Mouse (Mus musculus) hindbrain, embryonic 10.5 days (tissue): ENCODE measurements around the gene Rnf135. TPM values are rescaled to one million over a fixed set of nuclear protein-coding genes. Genes with fewer than 3 reads are reported as not detected.
A peak's percentile ranks its signal among the peaks of the same experiment; 100 is the strongest.

Source experiments
- DNase-seq: peaks from one replicate; pipeline ENCODE4 v3.0.0-alpha.2; 2017; ENCODE audit warnings: low spot score
- H3K27ac ChIP-seq: fragments of 300-500 bp; sonication (generic); 2 replicates; pipeline ENCODE4 v1.5.1; 2016; ENCODE audit warnings: mild to moderate bottlenecking, moderate library complexity
- H3K27me3 ChIP-seq: fragments of 300-500 bp; sonication (generic); 2 replicates; pipeline ENCODE4 v1.6.1; 2016; ENCODE audit warnings: mild to moderate bottlenecking; ENCODE audit not compliant: poor library complexity, insufficient read depth, severe bottlenecking
- H3K36me3 ChIP-seq: fragments of 300-500 bp; sonication (generic); 2 replicates; pipeline ENCODE4 v1.6.1; 2016; ENCODE audit warnings: mild to moderate bottlenecking, moderate library complexity
- H3K4me1 ChIP-seq: fragments of 300-500 bp; sonication (generic); replicated peaks from 2 replicates; pipeline ENCODE4 v1.6.1; 2016; ENCODE audit warnings: mild to moderate bottlenecking
- H3K4me3 ChIP-seq: fragments of 300-500 bp; sonication (generic); 2 replicates; pipeline ENCODE4 v1.5.1; 2016; ENCODE audit warnings: mild to moderate bottlenecking, moderate library complexity
- H3K9me3 ChIP-seq: fragments of 300-500 bp; sonication (generic); 2 replicates; pipeline ENCODE4 v1.6.1; 2016; ENCODE audit warnings: mild to moderate bottlenecking, moderate library complexity
- WGBS: fragments of 180-500 bp; shearing (Covaris S2); methylation state at CpG from one replicate; pipeline ENCODE4 v1.1.7; 2016; 5-methylcytosine and 5-hydroxymethylcytosine counted together
- polyA plus RNA-seq: library from polyadenylated mRNA; unstranded; fragments of >200 nt; fragmentation: Nextera tagmentation; extraction: Ambion mirVana; gene quantifications from 2 replicates; pipeline ENCODE4 v1.2.1, GENCODE M21; 2016

Rnf135 gene
- polyA plus RNA-seq, 1 experiment from 2014 or later, result 5.2 TPM

DNA sequence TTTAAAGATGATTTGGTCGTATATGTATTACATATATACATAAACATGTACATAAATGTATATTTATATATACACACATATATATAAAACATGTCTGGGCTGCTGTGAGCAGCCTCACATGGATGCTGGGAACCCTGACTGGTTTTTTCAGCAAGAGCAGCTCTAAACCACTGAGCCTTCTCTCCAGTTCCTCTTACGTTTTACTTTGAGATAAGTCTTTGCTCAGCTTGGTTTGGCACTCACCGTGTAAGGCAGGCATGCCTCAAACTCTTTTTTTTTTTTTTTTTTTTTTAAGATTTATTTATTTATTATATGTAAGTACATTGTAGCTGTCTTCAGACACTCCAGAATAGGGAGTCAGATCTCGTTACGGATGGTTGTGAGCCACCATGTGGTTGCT, 33.1 kb upstream of the Rnf135 start:
- 84% methylated on average over 5 of the region's 5 CpGs for WGBS

GRCm38 (mm10) chr11:80151541-80151940, 32.1 kb upstream of the Rnf135 start:
- Histone ChIP-seq H3K9me3 (no peaks in the 10 kb centered on the region), H3K27ac (no peak overlapping the region), H3K27me3 (peaks cover 49% of the 10 kb centered on the region), H3K4me1 (peaks cover 13% of the 10 kb centered on the region), H3K4me3 (no peak overlapping the region), H3K36me3 (no peaks in the 10 kb centered on the region)
- 83% methylated on average over 2 of the region's 2 CpGs for WGBS
- no peak for DNase-seq

More for the DNA sequence above, 33.1 kb upstream of the Rnf135 start:
- Histone ChIP-seq H3K4me1 (peaks cover 13% of the 10 kb centered on the region), H3K36me3 (no peaks in the 10 kb centered on the region), H3K27me3 (peaks cover 39% of the 10 kb centered on the region), H3K9me3 (no peaks in the 10 kb centered on the region), H3K4me3 (no peak overlapping the region), H3K27ac (no peak overlapping the region)
- DNase-seq, result no peak

DNA sequence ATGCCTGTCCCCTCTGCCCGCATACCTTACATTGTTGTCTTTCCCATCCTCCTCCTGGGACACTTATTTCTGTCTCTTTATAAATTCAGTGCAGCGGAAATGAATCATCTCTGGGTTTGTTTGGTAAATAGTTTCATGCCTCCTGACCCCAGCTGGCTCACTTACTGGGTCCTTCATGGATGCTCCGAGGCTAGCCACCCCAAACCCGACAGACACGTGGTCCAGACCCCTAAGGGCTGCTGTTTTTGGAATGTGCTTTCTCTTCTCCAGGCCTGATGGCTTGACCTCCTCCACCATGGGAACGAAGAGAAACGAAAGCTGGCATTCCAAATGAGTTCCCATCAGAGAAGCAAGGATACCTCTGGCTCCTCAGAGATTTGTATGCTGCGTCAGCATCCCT, 31.3 kb upstream of the Rnf135 start:
- Histone ChIP-seq H3K36me3 (no peaks in the 10 kb centered on the region), H3K27ac (no peak overlapping the region), H3K27me3 (peaks cover 56% of the 10 kb centered on the region), H3K9me3 (no peaks in the 10 kb centered on the region), H3K4me3 (no peak overlapping the region), H3K4me1 (peaks cover 13% of the 10 kb centered on the region)
- WGBS, result 73% methylated on average over 8 of the region's 8 CpGs
- DNase-seq, result no peak

GRCm38 (mm10) chr11:80153857-80154495, 29.7 kb upstream of the Rnf135 start, which contains the start of gene Adap2:
Gene Adap2 (plus strand): TSS chr11:80154105.
- peaks cover 65% of the 10 kb centered on the region for H3K27me3 ChIP-seq
- peaks cover 13% of the 10 kb centered on the region for H3K4me1 ChIP-seq
- WGBS, result 2% methylated on average over 47 of the region's 47 CpGs
- H3K27ac ChIP-seq, result peak within 1 kb of the TSS; percentile 47
- no peaks in the 10 kb centered on the region for H3K9me3 ChIP-seq
- no peaks in the 10 kb centered on the region for H3K36me3 ChIP-seq
- peak within 1 kb of the TSS; percentile 62 for H3K4me3 ChIP-seq
- DNase-seq, result peak; percentile 80

DNA sequence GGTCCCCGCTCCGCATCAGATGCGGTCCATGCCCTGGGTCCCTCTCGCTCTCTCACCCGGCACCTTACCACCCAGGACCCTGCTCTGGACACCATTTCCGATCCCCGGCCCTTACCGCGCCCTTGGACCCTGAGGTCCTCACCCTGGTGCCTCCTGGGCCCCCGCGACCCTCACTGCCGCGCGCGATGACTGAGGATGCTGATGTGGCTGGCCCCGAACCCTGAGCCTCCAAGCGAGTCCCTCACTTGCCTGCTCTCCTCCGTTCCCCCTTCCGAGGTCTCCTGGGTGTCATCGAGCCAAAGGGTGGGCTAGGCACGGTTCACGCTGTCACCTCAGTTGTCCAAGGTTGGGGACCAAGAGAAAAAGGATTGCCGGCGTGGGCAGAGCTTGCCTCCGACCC, 29.1 kb upstream of the Rnf135 start:
- Histone ChIP-seq H3K4me3 (peak overlapping the region; percentile 62), H3K36me3 (no peaks in the 10 kb centered on the region), H3K27ac (peak overlapping the region; percentile 47), H3K9me3 (no peaks in the 10 kb centered on the region), H3K4me1 (peaks cover 13% of the 10 kb centered on the region), H3K27me3 (peaks cover 65% of the 10 kb centered on the region)
- WGBS, result 18% methylated on average over 25 of the region's 25 CpGs
- DNase-seq, result no peak

GRCm38 (mm10) chr11:80155541-80155940, 28.1 kb upstream of the Rnf135 start:
- Histone ChIP-seq H3K27me3 (peaks cover 65% of the 10 kb centered on the region), H3K4me1 (peaks cover 13% of the 10 kb centered on the region), H3K27ac (no peak overlapping the region), H3K9me3 (no peaks in the 10 kb centered on the region), H3K36me3 (no peaks in the 10 kb centered on the region), H3K4me3 (no peak overlapping the region)
- 87% methylated on average over 8 of the region's 8 CpGs for WGBS
- DNase-seq, result no peak

- 88% methylated on average over 4 of the region's 4 CpGs for WGBS
These were observed 27.7 kb upstream of the Rnf135 start for GRCm38 (mm10) chr11:80155961-80156360.

GRCm38 (mm10) chr11:80156841-80157240, 26.8 kb upstream of the Rnf135 start:
- WGBS, result 88% methylated on average over 4 of the region's 4 CpGs

More at GRCm38 (mm10) chr11:80155961-80156360, 27.7 kb upstream of the Rnf135 start:
- no peak overlapping the region for H3K27ac ChIP-seq
- H3K4me1 ChIP-seq, result peaks cover 13% of the 10 kb centered on the region
- H3K4me3 ChIP-seq, result no peak overlapping the region
- H3K36me3 ChIP-seq, result no peaks in the 10 kb centered on the region
- H3K9me3 ChIP-seq, result no peaks in the 10 kb centered on the region
- no peak for DNase-seq
- H3K27me3 ChIP-seq, result peaks cover 65% of the 10 kb centered on the region

GRCm38 (mm10) chr11:80159018-80159417, 24.6 kb upstream of the Rnf135 start:
- peaks cover 41% of the 10 kb centered on the region for H3K27me3 ChIP-seq
- H3K4me3 ChIP-seq, result no peak overlapping the region
- H3K27ac ChIP-seq, result no peak overlapping the region
- no peaks in the 10 kb centered on the region for H3K9me3 ChIP-seq
- DNase-seq, result no peak
- 87% methylated on average over 7 of the region's 7 CpGs for WGBS
- no peaks in the 10 kb centered on the region for H3K36me3 ChIP-seq
- peaks cover 8% of the 10 kb centered on the region for H3K4me1 ChIP-seq

More at GRCm38 (mm10) chr11:80156841-80157240, 26.8 kb upstream of the Rnf135 start:
- peaks cover 13% of the 10 kb centered on the region for H3K4me1 ChIP-seq
- H3K27ac ChIP-seq, result no peak overlapping the region
- no peak overlapping the region for H3K4me3 ChIP-seq
- H3K27me3 ChIP-seq, result peaks cover 62% of the 10 kb centered on the region
- H3K9me3 ChIP-seq, result no peaks in the 10 kb centered on the region
- DNase-seq, result no peak
- no peaks in the 10 kb centered on the region for H3K36me3 ChIP-seq

DNA sequence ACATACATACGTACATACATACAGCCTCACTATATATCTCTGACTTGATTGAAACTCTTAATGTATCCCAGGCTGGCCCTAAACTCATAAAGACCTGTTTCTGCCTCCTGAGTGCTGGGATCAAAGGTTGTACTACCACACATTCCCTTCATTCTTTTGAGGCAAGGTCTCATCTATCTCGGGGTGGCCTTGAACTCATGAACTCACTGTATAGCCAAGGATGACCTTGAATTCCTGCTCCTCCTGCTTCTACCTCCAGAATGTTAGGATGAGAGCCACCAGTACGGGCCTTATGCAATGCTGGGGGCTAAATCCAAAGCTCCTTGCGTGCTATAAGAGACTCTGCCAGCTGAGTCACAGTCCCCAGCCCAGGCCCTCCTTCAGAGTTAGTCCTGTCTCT, 22.6 kb upstream of the Rnf135 start:
- no peak overlapping the region for H3K4me3 ChIP-seq
- H3K27me3 ChIP-seq, result peaks cover 21% of the 10 kb centered on the region
- no peak overlapping the region for H3K27ac ChIP-seq
- WGBS, result 85% methylated on average over 4 of the region's 4 CpGs
- H3K36me3 ChIP-seq, result no peaks in the 10 kb centered on the region
- H3K9me3 ChIP-seq, result no peaks in the 10 kb centered on the region
- no peaks in the 10 kb centered on the region for H3K4me1 ChIP-seq
- DNase-seq, result no peak

GRCm38 (mm10) chr11:80163362-80164116, 20.1 kb upstream of the Rnf135 start:
- Histone ChIP-seq H3K36me3 (no peaks in the 10 kb centered on the region), H3K4me1 (no peaks in the 10 kb centered on the region), H3K27ac (no peak overlapping the region), H3K27me3 (peaks cover under 1% of the 10 kb centered on the region; the same call in 1 of the 2 replicates), H3K4me3 (no peak overlapping the region), H3K9me3 (no peaks in the 10 kb centered on the region)
- 73% methylated on average over 7 of the region's 7 CpGs for WGBS
- DNase-seq, result no peak

- Histone ChIP-seq H3K27me3 (no peaks in the 10 kb centered on the region), H3K9me3 (no peaks in the 10 kb centered on the region), H3K4me1 (no peaks in the 10 kb centered on the region), H3K4me3 (no peak overlapping the region), H3K27ac (no peak overlapping the region), H3K36me3 (no peaks in the 10 kb centered on the region)
- 47% methylated on average over 2 of the region's 2 CpGs for WGBS
- no peak for DNase-seq
These were observed 19.4 kb upstream of the Rnf135 start for GRCm38 (mm10) chr11:80164224-80164623.

DNA sequence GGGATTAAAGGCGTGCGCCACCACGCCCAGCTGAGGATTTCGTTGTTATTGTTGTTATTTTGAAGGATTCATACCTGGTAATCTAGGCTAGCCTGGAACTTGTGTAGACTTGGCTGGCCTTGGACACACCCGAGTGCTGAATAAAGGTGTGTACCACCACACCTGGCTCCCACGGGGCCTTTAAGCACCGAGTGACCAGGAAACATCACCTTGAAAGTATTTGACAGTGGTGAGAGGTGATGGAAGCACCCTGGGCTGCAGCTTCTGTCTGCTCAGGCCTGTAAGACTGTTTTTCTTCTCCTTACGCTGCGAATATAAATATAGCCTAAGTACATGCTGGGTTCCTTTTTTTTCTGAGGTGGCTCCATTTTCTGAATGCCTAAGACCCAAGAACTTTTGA, 15.5 kb upstream of the Rnf135 start:
- 88% methylated on average over 9 of the region's 9 CpGs for WGBS
- Histone ChIP-seq H3K27ac (no peak overlapping the region), H3K27me3 (no peaks in the 10 kb centered on the region), H3K4me1 (no peaks in the 10 kb centered on the region), H3K9me3 (no peaks in the 10 kb centered on the region), H3K36me3 (no peaks in the 10 kb centered on the region), H3K4me3 (no peak overlapping the region)
- DNase-seq, result no peak
